Mouse (Mus musculus) cerebellum, adult 9-10 months (tissue): Measurements from ENCODE around the gene Fam71e1.

Experiments used
- DNase-seq: peaks from one replicate; pipeline ENCODE4 v3.0.0; 2022

Gene Fam71e1

DNA sequence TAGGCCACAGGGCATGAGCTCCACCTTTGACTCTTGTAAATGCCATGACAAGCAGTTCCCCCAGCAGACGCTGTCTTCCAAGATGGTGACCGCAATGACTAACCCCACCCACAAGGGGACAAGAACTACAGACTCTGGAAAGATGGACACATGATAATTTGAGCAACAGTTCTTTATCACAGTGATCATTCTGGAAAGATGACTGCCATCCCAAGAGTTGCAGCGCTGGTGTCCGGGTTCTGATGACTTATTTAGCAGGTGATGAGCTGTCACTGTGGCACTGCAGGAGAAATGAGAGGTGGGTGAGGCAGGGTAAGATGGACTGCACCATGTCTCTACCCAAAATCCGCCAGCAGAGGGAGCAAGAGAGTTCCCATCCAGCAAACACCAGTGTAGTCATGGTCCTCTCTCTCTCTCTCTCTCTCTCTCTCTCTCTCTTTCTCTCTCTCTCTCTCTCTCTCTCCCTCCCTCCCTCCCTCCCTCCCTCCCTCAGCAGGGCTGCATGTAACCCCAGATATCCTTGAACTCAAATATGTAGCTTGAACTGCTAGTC is 5.3 kb downstream of the Fam71e1 start:
- no peak for DNase-seq

DNA sequence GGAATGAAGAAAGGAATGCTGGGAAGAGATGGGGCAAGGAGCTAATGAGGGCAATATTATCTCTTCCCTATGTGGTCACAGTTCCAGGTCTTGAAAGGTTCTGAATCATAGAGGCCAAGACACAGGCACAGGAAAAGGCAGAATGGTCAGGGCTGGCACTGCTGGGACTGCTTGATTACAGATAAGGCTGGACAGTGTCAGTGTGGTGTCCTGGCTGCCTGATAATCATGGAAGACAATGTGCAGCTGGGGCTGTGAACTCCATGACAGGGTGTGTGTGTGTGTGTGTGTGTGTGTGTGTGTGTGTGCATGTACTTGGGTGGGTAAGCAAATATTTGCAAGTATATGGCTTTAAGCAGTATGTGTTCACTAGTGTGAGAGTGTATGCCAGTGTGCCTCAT is 11.1 kb downstream of the Fam71e1 start:
- no peak for DNase-seq

DNA sequence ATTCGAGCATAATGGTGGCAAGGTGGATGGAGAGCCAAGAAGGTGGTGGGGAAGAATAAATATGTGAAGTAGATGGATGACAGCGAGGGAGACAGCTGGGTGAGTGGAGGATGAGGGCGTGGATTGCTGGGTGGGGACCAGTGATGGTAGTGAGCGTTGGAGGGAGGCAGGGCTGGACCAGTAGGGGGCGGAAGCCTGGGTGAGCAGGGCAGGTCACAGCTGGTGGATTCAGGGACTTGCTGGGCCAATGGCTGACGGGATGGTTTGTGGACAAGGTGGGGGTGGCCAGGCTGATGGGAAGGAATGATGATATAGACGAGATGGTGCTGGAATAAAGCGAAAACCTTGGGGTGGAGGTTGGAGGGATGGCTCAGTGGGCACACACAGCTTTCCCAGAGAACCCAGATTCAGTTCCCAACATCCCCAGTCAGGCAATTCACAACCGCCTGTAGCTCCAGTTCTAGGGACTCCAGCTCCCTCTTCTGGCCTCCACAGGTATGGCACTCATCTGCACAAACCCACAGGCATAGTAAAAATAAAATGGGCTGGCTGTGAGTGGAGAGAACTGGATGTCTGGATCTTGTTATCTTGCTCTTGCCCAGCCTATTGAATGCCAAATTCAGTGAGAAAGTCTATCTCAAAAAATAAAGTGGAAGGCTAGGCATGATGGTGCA is 23.0 kb downstream of the Fam71e1 start:
- no peak for DNase-seq

DNA sequence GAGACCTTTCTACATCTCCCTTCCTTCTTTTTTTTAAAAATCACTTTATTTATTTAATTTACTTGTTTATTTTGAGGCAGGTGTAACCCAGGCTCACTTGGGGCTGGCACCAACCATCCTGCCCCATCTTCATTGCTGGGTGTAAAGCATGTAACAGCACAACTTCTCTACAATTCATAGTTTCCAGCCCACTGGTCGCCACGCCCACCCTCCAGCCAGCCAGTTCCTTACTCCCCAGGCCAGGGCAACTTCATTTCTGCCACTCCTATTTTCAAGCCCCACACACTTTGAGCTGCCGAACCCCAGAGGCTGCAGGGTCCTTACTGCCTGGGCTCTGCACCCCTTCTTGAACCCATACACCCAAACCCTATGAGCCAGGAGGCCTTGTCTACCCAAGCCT is 24.6 kb downstream of the Fam71e1 start:
- no peak for DNase-seq

DNA sequence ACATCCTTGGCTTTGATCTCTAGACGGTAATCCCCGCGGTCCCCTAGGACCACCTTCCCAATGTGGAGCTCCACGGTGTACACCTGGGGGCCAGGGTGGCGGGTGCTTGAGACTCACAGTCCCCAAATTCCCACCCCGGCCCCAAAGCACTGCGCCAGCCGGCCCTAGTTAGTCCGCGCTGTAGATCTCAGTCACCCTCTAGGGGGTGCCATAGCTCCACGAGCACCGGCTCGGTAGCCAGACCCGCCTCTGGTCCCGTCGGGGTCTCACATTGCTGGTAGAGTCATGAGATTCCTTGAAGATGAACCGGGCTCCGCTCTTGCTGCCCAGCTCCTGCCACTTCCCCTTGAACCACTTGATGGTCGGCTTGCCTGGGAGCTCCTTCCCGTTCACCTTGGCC is 25.3 kb downstream of the Fam71e1 start:
- peak; percentile 71 for DNase-seq

DNA sequence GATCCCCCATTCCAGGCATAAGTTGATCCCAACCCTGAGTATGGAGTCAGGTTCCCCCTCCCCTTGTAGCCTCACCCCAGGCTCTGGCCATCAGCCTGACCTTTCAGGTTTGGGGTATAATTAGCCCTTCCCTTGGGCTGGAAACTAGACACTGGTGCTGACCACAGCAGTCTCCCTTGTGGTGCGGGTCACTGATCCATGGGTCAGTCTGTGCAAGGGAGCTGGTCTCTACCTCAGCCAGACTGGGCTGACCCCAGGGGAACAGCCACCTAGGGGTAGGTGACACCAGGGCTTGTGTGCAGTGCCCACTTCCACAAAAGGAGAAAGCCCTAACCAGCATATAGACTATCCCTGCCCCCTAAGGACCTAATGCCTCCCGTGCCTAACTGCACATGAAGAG is 26.7 kb downstream of the Fam71e1 start:
- DNase-seq, result no peak

DNA sequence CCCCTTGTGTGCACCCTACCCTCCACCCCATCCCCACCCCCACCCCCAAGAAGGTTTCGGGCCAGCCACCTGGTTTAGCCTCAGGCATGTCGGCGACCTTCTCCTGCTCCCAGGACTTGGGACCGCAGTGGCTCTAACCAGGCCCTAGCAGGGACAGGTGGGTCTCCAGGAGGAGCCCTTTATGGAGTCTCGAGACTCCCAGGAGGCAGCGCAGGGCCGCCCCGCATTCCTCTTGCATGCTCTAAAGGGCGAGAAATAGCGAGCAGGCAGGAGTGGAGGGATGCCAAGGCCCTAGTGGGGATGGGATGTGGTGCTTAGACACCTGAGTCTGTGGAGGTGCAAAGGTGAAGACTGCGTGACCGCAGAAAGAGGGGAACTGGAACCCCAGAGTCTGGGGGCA is 28.1 kb downstream of the Fam71e1 start, which contains the start of gene Mybpc2:
Gene Mybpc2 (minus strand): TSS at position 155 of the 400 bp plus-strand sequence.
- no peak for DNase-seq

DNA sequence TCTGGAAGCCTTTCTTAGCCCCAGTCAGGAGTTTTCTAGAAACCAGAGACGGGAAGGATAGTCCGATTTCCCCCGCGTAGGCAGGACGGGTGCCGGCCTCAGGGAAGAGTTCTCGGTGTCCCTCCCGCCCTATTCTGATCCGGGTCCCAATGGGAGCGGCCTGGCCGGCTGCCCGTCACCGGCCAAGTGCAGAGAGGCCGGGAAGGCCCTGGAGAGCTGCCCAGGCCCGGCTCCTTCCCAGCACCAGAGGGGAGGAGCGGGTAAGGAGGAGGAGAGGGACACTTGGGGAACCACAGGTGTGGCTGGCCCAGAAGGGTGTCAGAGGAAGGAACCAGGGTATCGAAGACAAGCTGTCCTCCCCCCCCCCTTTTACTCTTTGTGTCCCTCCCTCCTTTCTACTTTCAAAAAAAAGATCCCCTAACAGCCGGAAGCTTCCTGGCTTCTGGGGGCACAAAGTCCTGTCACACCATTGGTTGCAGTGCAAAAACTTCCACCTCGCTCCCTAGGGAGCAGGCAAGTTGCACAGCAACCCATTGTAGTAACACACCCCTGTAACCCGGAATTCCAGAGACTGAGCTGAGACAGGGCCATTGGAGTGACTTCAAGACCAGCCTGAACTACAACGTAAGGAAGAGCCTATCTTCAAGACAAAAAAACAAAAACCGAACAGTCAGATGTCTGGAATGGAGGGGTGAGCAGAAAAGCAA is 28.9 kb downstream of the Fam71e1 start:
- DNase-seq, result peak; percentile 69

DNA sequence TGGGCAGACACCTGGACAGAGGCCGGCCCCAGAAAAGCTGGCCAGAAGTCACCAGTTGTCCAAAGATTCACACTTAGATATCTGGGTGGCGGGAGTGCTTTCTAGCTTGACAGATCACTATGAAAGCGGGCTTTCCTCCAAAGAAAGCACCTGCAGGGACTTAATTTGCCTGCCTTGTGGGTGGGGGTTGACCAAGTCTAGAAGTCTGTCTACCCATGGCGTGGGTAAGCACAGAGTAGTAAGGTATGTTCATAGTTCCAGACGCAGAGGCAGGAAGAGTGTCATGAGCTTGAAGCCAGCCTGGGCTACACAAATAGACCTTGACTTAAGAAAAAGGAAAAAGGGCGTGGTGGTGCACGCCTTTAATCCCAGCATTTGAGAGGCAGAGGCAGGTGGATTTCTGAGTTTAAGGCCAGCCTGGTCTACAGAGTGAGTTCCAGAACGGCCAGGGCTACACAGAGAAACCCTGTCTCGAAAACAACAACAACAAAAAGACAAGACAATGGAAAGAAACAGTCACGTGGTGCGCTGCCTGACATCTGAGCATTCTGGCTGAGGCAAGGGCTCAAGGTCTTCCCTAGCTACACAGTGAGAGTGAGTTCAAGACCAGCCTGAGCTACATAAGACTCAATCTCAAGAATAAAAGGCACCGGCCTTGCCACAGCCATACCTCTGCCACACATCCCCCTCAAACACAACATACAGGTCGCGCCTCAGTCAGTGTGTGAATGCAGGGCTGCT is 30.2 kb downstream of the Fam71e1 start:
- DNase-seq, result no peak

DNA sequence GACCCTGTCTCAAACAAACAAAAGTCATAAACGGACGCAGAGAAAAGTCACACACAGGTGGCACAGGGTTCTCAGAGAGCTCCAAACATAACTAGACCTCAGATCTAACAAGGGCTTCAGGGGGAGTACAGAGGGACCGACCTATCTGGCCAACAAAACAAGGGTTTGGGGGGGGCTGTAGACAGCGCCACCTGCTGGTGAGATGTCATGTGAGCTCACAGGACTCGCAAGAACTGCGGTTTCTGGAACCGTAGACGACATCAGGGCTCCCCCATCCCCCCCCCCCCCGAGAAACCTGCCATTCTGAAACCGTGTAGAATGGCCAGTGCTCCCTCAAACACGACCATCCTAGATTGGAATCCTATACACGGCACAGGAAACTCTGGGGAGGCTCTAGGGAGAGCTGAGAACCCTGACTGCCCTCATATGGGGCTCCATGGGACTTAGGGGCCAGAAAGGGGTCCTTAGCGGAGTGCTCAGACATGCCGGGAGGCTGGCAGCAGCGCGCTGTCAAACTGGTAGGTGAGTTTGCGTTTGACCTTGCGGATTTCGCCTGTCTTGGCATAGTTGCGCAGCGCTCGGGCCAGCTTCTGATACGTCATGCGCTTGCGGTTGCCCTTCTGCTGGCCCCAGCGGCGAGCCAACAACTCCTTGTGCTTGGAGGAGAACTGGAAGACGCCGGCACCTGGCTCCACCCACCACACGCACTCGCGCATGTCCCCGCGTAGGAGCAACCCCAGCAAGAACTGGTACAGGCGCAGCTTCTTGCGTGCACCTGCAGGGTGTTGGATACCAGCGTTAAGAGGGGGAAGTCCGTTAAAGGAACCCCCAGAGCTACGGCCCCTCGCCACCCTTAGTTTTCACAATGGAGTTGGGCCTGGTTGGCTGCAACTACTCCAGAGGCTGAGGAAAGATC is 31.4 kb downstream of the Fam71e1 start:
- peak; percentile 85 for DNase-seq

DNA sequence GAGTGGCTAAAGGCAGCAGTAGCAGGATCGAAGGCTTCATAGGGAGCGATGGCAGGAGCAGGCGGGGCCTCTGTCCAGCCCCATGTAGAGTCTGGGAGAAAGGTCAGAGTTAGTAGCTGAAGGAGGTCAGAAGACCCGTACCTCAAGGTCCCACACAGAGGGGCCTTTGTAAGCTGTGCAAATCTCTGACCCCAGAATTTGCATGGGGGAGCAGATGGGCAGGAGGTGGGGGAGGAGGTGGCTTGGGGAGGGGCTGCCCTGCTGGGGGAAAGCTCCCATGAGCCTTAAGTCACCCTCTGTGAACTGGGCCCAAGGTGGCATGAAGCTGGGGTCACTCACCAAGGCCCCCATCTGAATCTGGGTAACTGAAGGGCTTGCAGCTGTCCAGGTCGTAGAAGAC is 33.1 kb downstream of the Fam71e1 start:
- DNase-seq, result no peak

DNA sequence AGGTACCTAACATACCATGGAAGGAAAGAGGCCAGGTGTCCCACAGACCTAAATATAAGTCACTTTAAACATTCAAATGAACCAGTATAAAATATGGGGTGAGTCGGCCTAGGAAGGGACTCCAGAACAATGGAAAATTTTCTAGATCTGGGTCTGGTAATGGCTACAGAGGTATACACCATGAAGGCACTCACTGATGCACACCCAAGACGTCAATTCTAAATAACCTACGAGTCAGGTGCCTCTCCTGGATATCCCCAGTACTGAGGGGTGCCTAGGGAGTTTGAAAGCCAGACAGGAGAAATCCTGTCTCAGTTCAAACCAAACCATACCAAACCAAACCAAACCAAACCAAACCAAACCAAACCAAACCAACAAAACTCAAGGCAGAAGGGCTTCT is 34.1 kb downstream of the Fam71e1 start:
- DNase-seq, result no peak

DNA sequence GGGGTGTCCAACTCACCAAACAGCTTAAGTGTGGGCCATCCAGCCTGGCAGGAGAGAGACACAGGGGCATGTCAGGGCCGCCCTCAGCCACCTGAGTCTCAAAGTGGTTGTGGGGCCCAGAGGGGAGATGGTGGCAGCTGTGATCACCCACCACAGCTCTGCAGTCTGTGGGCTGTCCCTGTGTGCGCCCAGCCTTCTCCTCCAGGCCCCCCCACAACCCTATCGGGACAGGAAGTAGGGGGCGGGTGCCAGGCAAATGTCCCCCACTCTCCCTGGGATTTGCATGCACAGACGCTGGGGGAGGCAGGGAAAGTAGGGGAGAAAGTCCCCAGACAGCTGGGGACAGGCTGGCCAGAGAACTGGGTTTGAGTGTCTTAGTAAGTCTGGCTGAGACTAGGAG is 34.8 kb downstream of the Fam71e1 start:
- no peak for DNase-seq

DNA sequence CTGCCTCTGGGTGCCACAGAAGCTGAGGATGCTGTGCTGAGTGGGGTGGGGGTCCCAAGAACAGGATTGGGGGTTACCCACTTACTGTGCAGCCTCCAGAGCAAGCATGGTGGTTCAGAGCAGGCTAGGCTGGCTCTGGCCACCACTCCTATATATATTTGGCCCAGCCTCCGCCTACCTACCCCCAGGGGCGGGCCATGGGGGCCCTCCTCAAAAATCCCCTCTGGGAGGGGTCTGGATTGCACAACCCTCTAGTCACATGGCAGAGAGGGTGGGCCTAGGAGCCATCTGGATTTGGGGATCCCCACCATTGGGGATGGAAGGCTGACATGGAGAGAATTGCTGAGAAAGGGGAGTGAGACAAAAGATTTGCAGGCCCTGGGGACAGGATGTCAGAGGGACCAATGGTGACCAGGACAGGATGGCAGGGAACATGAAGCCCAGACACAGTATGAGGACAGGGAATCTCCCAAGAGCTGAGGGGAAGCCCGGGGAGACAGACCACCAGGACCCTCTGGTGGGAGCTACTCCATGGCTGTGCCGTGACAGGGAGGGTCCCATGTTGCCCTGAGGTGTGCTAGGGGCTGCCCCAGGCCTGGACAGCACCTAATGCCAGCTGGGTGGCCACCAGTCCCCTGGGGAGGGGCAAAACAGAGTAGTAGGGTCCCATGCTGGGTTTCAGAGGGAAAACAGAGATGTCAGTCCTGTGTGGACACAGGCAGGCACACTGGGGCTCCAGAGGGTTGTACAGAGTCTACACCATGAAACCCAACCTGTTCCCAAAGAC is 35.8 kb downstream of the Fam71e1 start, which contains the start of gene Spib:
Gene Spib (minus strand): TSS at position 126 of the 787 bp plus-strand sequence.
- no peak for DNase-seq

DNA sequence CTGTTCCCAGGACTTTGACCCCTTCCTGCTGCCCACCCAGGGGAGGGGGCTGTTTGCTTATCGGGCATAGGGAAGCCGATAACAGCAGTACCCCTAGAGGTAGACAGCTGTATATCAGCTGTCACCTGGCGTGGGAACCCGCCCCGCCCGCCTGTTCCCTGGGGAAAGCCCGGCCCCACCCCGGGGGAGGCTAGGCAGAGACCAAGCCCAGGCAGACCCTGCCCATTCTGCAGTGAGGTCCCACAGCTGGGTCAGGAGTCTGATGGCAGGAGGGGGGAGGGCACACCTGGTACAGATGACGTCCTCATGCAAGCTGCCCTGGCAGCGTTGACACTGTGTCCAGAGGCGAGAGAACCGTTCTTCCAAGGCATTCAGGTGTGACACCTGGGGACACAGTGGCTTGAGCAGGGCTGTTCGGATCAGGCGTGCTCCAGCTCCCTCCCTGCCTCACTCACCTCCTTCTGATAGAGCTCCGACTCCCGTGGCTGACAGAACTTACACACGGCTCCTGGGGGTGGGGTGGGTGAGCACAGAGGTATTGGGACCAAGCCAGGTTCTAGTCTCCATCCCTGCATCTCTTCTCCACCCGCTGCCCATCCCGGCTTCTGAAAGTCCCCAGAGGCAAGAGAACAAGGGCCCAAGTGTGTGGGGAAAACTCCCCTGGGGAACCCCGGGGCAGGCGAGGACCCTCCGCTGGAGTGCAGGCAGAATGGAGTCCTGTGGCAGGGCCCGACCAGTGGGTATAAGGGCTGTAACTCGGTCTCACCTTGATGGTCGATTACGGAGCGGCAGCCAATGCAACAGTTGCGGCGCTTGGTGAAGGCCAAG is 36.8 kb downstream of the Fam71e1 start:
- peak; percentile 30 for DNase-seq

DNA sequence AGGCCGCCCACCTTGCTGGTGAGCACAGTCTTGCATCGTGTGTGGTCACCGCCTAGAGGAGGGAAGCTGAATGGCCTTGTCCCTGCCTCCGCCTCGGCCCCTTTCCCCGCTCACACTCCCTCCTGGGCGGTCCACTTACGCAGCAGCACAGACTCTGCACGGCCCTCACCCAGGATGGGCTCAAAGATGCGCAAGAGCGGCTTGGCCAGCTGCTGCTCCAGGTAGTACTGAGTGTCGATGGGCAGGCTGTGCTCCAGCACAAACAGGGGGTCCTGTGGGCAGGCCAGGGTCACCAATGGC is 37.3 kb downstream of the Fam71e1 start:
- no peak for DNase-seq

DNA sequence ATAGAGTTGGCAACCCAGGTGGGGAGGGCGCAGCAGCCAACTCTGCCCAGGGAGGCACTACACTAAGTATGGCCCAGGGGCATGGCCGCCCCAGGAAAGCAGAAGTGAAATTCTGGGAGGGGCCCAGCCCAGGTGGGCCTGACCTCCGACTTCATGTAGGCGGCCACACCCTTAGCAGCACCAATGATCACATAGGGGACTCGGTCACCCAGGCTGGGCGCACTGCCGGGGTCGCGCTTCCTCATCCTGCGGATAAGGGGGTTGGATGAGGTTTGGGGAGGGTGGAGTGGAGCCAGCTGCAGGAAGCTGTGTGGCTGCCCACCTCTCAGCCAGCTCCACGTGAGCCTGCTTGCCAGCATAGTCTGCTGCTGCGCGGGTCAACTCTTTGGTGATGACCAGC is 37.9 kb downstream of the Fam71e1 start:
- DNase-seq, result peak; percentile 7

DNA sequence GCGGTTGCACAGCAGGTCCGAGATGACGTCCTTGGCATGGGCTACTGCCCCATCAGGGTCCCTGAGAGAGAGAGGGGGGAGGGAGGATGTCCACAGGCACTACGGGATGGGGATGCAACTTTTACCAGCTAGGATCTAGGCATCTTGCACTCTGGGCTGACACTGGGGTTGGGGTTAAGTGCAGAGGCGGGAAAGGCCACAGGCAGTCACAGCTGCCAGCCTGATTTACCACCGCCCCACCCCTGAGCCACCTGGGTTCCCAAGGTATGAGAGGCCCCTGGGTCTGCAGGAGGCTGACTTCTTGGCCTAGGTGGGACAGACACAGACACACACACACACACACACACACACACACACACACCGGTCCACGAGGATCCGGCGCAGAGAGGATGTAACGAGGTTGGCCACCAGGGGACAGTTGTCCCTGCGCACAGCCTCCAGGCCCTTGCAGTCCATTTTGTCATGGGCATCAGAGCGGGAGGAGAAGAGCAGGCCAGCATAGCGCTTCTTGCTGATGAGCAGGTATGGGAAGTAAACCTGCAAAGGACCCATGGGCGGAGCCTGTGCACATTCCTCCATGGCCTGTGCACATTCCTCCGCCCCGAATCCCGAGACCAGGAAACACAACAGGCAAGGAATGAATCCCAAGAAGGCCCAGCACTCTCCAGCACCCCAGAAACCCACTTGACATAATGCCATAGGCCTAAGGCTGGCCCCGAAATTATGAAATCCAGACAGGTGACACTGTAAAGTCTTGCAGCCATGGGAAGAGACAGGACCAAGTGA is 38.5 kb downstream of the Fam71e1 start:
- DNase-seq, result peak; percentile 17

DNA sequence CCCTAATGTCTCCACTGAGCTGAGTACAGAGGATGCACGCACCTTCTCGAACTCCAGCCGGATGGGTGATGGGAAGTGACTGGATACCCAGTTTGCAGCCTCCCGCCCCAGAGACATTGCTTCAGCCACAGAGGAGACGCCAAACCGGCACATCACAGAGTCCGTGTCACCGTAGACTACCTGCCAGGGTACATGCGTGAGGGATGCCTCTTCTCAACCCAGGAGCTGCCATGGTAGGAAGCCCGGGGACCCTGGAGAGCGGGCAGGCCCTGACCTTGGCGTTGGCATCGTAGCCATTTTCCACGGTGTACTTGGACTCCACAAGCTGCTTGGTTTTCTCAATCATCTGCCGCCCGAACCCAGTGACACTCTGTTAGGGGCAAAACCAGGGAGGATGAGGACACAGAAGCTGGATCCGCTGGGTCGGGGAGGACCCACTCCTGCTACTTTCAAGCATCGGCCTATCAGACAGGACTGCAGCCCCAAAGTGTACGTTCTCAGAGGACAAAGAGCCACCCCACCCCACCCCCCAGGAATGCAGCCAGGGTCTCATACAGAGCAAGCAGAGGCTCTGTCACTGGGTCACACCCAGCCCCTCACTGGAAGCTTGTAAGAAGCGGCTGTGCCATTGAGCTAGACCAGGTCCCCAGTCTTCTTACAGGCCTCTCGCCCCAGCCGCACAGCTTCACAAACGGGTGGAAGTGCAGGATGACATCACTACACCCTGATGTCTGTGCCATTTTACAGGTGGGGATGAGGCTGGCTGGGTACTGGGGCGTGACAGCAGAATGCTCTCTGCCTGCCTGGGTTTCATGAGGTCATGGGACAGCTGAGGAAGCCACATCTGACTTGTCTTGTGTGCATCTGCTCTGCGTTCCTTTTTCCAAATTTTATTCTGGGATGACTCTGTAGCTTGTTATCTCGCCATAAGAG is 39.5 kb downstream of the Fam71e1 start:
- no peak for DNase-seq
